Mouse (Mus musculus): Measurements from ENCODE around the gene Gm10643.

DNA sequence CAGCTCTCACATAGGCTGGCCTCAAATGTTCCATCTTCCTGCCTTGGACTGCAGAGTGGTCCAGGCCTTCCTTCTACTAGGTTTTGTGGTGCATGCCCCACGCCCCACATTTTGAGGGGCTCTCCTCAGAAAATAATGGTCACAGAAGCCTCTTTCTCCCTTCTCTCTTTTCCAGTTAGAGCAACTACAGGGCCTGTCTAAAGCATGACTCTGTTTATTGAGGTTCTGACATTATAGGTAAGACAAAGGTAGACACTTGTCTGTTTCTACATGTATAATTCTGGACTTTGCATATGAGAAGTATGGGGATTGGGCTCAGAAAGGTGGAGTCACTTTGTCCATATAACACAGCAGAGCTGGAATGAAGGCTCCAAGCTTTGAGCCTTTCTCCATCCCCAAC is at the start of gene Gm10643:
- no peak for TF ChIP-seq CEBPB (IDR thresholded peaks at IDR 0.05; ENCODE audit: low read depth)
- no peak for TF ChIP-seq CTCF (IDR thresholded peaks at IDR 0.05; ENCODE audit: control insufficient read depth, insufficient read depth, insufficient read length)

All from C2C12 (cell line).